Mouse (Mus musculus) bone marrow macrophage, adult 2 months (primary cell): ENCODE data around the gene Myo1a. TPM values are rescaled to one million over a fixed set of nuclear protein-coding genes. Genes with fewer than 3 reads are reported as not detected.

Source experiments
- H3K27ac ChIP-seq: 2 replicates; pipeline ENCODE4 v1.5.1; 2012; ENCODE audit warnings: low read depth, low read length; ENCODE audit not compliant: insufficient read depth
- H3K4me1 ChIP-seq: 2 replicates; pipeline ENCODE4 v1.6.1; 2012; ENCODE audit warnings: low read length; ENCODE audit not compliant: control insufficient read depth, insufficient read depth
- H3K4me3 ChIP-seq: 2 replicates; pipeline ENCODE4 v1.5.1; 2012; ENCODE audit warnings: mild to moderate bottlenecking, low read length, moderate library complexity; ENCODE audit not compliant: insufficient read depth
- CTCF ChIP-seq: IDR thresholded peaks from 2 replicates; pipeline ENCODE4 v1.5.1; 2012; ENCODE audit warnings: low read depth, mild to moderate bottlenecking, low read length, moderate library complexity
- POLR2A ChIP-seq: IDR thresholded peaks from 2 replicates; pipeline ENCODE4 v1.6.1; 2012; ENCODE audit warnings: mild to moderate bottlenecking, low read depth, low read length, borderline replicate concordance
- polyA plus RNA-seq: library from polyadenylated mRNA; stranded (reverse); fragments of >200 nt; gene quantifications from 2 replicates; pipeline ENCODE4 v1.2.4, GENCODE M21; 2012; ENCODE audit not compliant: missing spikeins, insufficient read depth, insufficient read length

The Myo1a gene
- polyA plus RNA-seq, 1 experiment: not detected

- TF ChIP-seq POLR2A (no peak), CTCF (peak; percentile 32; the same call in 1 of the 2 replicates)
- peaks cover 19% of the 10 kb centered on the region for H3K4me1 ChIP-seq
- H3K4me3 ChIP-seq: no peak overlapping the region
- H3K27ac ChIP-seq: no peak overlapping the region
Observed at GRCm38 (mm10) chr10:127738151-127738882, 33.3 kb downstream of the Myo1a start.

- peaks cover 19% of the 10 kb centered on the region for H3K4me1 ChIP-seq
- TF ChIP-seq POLR2A (no peak), CTCF (0 out of 2 replicates have a peak, but pooled peaks have one; percentile 14)
- H3K27ac ChIP-seq: no peak within 1 kb of the TSS
- peak within 1 kb of the TSS; percentile 94 for H3K4me3 ChIP-seq
Observed at GRCm38 (mm10) chr10:127739083-127739660, 34.2 kb downstream of the Myo1a start, which contains the start of gene Zbtb39. TSS of gene Zbtb39 (plus strand) at chr10:127739538.

DNA sequence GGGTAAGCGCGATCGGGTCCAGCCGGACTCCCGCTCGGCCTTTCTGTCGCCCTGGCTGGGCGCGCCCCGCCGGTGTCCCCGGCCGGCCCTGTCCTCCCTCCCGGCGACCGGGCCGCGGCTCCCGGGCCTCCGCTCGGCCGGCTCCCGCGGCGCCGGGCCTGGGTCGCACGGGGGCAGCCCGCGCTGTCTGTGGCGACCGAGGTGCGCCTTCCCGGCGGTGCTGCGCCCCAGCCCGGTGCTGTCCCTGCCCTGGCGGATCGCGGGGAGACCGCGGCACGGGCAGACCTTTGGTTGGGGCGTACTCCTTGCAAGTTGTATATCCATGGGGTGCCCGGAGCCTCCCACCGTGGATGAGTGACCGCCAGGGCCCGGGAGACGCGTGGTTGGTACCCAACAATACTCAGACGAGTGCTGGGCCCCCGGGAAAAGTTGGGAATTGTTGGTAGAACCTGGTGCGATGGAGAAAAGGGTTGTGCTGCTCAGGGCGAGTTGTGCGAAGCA, 34.7 kb downstream of the Myo1a start:
- no peak overlapping the region for H3K27ac ChIP-seq
- peaks cover 19% of the 10 kb centered on the region for H3K4me1 ChIP-seq
- TF ChIP-seq CTCF: no peak
- TF ChIP-seq POLR2A: no peak
- H3K4me3 ChIP-seq: peak overlapping the region; percentile 94

DNA sequence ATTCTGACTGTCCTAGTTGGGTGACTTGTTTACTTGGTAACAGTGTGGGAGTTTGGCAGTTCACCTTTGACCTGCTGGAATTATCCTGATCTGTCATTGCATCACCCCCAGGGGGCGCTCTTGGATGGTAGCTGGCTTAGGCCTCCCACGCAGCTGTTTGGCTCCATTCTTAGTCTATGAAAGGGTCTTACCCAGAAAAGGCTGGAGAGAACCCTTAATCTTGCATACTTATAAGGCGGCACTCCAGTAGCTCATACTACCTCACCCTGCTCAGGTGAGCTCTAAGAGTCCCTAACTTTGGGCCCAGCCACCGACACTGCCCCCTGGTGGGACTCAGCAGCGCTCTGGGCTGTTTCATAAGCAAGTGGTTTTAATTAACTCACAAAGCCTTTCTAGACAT, 39.7 kb downstream of the Myo1a start:
- TF ChIP-seq POLR2A (no peak), CTCF (peak; percentile 91)
- H3K27ac ChIP-seq: no peak overlapping the region

GRCm38 (mm10) chr10:127745886-127746285, 40.9 kb downstream of the Myo1a start:
- no peak for TF ChIP-seq POLR2A
- no peak for TF ChIP-seq CTCF
- H3K4me3 ChIP-seq: no peak overlapping the region
- peaks cover 4% of the 10 kb centered on the region for H3K4me1 ChIP-seq
- no peak overlapping the region for H3K27ac ChIP-seq

More for the DNA sequence above, 39.7 kb downstream of the Myo1a start:
- Histone ChIP-seq H3K4me3 (no peak overlapping the region), H3K4me1 (peaks cover 6% of the 10 kb centered on the region)

DNA sequence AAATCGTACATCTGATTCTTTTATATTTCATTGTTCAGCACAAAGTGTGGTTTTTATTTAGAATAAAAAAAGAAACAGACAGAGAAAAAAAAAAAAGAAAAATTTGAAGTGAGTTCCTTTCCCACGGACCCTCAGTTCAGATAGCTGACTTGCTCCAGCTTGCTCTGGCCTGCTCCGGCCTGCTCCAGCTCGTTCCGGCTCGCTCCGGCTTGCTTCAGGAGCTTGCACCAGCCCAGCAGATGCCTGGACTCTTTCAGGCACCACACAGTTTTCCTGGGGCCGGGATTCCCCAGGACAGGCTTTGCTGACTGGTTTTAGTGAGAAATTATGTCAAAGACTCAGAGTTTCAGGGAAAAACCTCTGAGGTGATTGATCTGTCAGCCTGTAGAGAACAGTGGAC, 42.3 kb downstream of the Myo1a start:
- Histone ChIP-seq H3K4me3 (no peak overlapping the region), H3K27ac (no peak overlapping the region), H3K4me1 (peaks cover 4% of the 10 kb centered on the region)
- TF ChIP-seq POLR2A (no peak), CTCF (no peak)

GRCm38 (mm10) chr10:127748847-127749612, 44.1 kb downstream of the Myo1a start:
- Histone ChIP-seq H3K27ac (no peak overlapping the region), H3K4me3 (no peak overlapping the region), H3K4me1 (peaks cover 4% of the 10 kb centered on the region)
- TF ChIP-seq POLR2A (no peak), CTCF (no peak)

GRCm38 (mm10) chr10:127750136-127750777, 45.3 kb downstream of the Myo1a start:
- TF ChIP-seq CTCF (no peak), POLR2A (no peak)
- Histone ChIP-seq H3K27ac (no peak overlapping the region), H3K4me3 (no peak overlapping the region), H3K4me1 (peaks cover 4% of the 10 kb centered on the region)

GRCm38 (mm10) chr10:127751548-127751947, 46.6 kb downstream of the Myo1a start, which contains the start of gene Gpr182:
TSS of gene Gpr182 (minus strand) at chr10:127751732.
- TF ChIP-seq POLR2A (no peak), CTCF (no peak)
- H3K4me3 ChIP-seq: no peak within 1 kb of the TSS
- no peaks in the 10 kb centered on the region for H3K4me1 ChIP-seq
- no peak within 1 kb of the TSS for H3K27ac ChIP-seq
